Mouse (Mus musculus) v-Abl transformed pro-B cells (cell line): ENCODE results near the gene Rapgefl1.

Experiments
- in situ Hi-C, 2 experiments: fragments of 400-800 bp; cut with MboI; formaldehyde crosslinking; loops; one replicate each; pipeline ENCODE4 v1.15.1; 2025; ENCODE audit not compliant: unreplicated experiment in 2 of 2

Gene Rapgefl1

GRCm38 (mm10) chr11:98809457-98810290 is 26.9 kb upstream of the Rapgefl1 start:
- in situ Hi-C loops, result no loop called here

DNA sequence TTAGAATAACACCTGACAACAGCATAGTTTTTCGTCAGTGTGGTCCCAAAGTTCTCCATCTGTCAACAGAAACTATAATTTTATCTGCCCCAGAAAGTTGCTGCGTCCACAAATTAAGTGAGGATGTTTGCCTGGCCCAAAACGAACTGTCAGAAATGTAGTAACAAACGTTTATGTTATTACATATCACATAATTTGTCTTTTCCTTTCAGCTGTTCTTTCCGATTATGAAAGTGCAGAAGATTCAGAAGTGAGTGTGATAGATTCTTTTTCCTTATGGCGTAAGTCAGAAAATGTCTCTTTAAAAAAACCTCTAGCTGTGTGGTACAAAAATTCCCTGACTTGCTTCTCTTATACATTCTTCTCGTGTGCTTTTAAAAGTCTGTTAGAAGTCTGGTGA is 25.9 kb upstream of the Rapgefl1 start:
- in situ Hi-C loops, result no loop called here

DNA sequence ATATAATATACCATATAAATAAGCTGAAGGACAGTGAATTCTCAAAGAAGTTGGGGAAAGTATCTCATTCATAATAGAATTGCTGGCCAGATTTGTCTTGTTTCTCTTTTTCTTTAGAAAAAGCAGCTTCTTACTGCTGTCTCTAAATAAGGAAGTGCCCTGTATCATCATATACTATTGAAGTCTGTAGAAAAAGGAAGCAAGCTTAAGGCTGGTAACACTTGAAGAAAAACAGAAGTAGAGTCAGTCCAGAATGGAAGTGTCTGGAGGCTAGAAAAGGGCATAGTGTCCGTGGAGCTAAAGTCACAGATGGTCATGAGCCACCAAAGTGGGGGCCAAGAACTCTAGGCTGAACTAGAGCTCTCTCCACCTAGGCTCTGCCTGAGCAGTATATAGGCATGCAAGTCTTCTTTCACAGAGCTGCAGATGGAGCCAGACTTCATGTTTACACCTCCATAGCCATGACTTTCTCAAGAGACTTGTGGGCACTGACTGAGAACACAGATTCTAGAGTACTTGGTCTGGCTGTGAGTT is 19.8 kb upstream of the Rapgefl1 start:
- in situ Hi-C loops, result no loop called here

DNA sequence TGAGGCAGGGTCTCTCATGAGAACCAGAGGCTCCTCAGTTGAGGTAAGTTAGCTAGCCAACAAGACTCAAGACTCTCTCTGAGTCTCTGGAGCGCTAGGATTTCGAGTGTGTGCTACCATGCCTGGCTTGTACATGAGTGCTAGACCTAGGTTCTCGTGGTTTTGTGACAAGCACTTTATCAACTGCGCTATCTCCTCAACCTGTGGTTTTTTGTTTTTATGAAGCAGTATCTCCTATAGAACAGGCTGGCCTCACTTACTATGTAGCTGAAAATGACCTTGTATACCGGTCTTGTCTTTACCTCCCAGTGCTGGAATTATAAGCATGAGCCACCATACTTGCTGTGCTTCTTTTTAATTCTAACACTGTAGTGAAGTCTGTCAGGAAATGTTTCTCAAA is 15.6 kb upstream of the Rapgefl1 start:
- in situ Hi-C loops, result loop anchor here in 1 of 2 experiments (10.0 kb wide), 1 partner anchor 106 kb away; no protein-coding TSS in a partner anchor

GRCm38 (mm10) chr11:98826071-98826470 is 10.5 kb upstream of the Rapgefl1 start:
- in situ Hi-C loops, result loop anchor here (5.0 to 10.0 kb wide), 2 partner anchors 34 to 111 kb away; no protein-coding TSS in a partner anchor

DNA sequence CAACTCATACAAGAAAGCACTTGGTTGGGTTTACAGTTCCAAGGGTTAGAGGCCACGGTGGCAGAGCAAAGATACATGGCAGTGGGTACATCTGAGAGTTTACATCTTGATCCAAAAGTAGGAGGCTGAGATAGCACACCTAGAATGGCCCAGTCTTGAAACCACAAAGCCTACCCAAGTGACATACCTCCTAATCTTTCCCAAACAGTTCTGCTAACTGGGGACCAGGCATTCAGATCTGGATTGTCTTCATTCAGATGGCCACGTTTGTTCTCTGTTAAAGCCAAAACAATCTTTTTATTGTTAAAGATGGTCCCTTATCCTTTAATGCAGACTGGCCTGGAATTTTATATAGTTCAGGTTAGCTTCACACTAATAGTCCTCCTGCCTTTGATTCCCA is 8.7 kb upstream of the Rapgefl1 start:
- in situ Hi-C loops, result loop anchor here (5.0 to 10.0 kb wide), 2 partner anchors 36 to 113 kb away; no protein-coding TSS in a partner anchor

DNA sequence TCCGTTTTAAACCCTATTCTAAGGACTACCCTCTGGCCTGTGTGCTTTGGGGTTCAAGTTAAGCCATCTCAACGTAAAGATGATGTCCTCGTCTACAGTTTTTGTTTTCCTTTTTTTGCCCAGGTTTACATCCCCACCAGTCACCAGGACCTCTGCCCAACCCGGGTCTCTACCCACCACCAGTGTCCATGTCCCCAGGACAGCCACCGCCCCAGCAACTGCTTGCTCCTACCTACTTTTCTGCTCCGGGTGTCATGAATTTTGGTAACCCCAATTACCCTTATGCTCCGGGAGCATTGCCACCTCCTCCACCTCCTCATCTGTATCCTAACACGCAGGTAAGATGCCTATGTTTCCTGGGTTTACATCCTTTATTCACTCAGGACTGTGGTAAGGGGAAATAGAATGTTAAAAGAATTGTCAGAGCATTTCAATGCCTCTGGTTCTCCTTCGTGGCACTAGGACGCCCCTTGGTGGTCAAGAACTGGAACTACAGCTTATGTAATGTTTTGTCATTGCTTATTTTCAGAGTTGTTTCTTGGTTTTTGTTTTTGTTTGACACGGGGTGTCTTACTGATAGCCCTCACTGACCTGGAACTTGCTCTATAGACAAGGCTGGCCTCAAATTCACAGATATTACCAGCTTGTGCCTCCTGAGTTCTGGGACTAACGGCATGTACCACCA is 7.4 kb upstream of the Rapgefl1 start:
- in situ Hi-C loops, result loop anchor here (5.0 to 10.0 kb wide), 2 partner anchors 37 to 114 kb away; no protein-coding TSS in a partner anchor

DNA sequence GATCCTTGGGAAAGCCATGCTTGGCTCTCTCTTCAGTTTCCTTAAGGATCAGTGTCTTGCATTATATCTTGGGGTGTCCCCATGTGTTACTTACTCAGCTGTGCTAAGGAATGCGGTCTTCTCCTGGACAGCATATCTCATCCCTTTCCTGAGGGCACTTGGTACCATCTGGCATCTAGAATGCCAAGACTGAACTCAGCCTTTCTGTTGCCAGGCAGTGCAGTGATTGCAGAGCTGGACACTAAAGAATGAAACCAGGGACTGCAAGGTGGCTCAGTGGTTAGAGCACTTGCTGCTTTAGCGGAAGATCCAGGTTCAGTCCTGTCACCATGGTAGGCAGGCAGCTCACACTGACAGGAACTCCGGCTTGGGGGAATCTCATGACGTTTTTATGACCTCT is 6.7 kb upstream of the Rapgefl1 start:
- in situ Hi-C loops, result loop anchor here (5.0 to 10.0 kb wide), 2 partner anchors 38 to 115 kb away; no protein-coding TSS in a partner anchor

GRCm38 (mm10) chr11:98835296-98835695 is 1.3 kb upstream of the Rapgefl1 start:
- in situ Hi-C loops, result no loop called here

GRCm38 (mm10) chr11:98835725-98836124 is 860 bp upstream of the Rapgefl1 start:
- in situ Hi-C loops, result no loop called here

DNA sequence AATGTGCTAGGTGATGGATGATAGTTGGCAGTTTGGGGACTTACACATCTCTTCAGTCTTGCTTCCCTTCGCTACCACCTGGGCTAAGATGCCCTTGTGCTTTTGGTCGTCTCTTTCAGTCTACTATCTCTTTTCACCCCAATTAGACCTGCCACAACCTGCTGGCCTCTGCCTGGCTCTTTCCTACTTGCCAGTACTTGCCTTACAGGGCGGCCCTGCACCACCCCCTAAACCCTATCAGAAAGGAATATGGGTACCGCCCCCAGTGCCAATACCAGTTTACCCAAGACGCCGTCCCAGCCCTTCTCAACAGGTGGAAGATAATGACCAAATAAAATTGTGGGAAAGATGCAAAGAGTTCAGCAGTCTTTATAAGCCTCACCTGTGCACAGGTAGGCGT is 457 bp upstream of the Rapgefl1 start:
- in situ Hi-C loops, result no loop called here

GRCm38 (mm10) chr11:98837231-98837704 is 683 bp downstream of the Rapgefl1 start:
- in situ Hi-C loops, result no loop called here

- in situ Hi-C loops, result no loop called here
Observed at GRCm38 (mm10) chr11:98837917-98838316, 1.3 kb downstream of the Rapgefl1 start.

DNA sequence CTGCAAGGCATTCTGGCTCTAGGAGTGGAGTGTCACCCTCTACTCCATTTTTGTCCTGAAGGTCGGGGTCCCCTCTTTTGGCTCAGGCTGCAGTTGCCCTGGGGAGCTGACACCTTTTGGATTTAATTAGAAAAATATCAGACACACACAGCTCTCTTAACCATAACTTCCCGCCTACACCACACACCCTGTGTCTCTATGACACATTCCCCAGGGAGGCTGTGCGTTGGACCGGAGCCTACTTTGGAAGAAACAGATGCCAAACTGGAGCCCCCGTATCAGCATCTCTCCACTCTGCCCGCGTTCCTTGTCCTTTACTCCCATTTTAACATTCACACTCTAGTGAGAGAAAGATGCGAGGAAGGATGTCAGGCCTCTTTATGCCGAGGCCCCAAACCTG is 1.9 kb downstream of the Rapgefl1 start:
- in situ Hi-C loops, result no loop called here

GRCm38 (mm10) chr11:98839402-98839801 is 2.8 kb downstream of the Rapgefl1 start:
- in situ Hi-C loops, result no loop called here

DNA sequence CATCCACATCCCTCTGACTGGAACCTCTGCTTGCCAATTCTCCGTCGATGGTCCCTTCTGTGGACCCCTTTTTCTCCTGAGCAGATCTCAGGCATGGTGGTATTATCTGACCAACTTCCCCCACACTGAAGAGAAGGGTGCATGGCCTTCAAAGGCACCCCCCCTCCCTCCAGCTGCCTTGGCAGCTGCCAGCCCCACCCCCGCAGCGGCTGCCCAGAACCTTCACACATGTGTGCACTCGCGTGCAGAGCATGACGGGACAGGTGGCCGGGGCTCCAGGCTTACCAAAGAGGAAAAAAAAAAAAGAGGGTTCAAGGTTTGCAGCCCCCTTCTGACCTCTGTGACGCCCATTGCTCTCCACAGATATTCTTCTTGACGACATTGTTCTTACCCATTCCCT is 3.3 kb downstream of the Rapgefl1 start:
- in situ Hi-C loops, result no loop called here

GRCm38 (mm10) chr11:98846016-98846415 is 9.4 kb downstream of the Rapgefl1 start:
- in situ Hi-C loops, result no loop called here

DNA sequence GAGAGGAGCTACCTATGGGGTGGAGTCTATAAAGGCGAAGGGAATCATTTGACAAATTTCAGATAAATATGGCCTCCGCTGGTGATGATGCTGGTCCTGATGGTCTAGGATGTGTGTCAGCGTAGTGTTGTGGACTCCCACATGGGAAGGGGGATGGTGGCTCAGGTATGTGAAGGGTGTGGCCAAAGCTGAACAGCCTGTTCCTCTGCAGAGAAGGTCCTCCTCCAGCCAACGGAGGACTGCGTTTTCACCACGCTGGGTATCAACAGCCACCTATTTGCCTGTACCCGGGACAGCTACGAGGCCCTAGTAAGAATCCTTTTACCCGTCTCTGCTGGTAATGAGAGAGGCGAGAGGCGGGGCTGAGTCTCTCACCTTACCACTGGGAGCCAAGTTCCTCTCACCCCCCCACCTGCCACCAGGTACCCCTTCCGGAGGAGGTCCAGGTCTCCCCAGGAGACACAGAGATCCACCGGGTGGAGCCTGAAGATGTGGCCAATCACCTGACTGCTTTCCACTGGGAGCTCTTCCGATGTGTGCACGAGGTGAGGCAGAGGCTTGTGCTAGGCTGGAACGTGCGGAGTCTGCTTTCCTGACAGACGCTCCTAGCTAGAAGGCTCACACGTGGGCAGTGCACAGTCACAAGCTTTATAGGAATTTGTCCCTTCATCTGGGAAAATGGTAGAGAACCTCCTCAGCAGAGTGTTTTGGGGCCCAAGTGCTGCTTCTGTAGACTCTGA is 10.4 kb downstream of the Rapgefl1 start:
- in situ Hi-C loops, result no loop called here

GRCm38 (mm10) chr11:98849196-98849894 is 12.8 kb downstream of the Rapgefl1 start:
- in situ Hi-C loops, result no loop called here
